Mouse (Mus musculus) erythroblast, embryonic 14.5 days (primary cell): ENCODE results near the gene Pacs1. TPM values are rescaled to one million over a fixed set of nuclear protein-coding genes. Genes with fewer than 3 reads are reported as not detected.
"Not testable (repeated sequence)": the region's sequence is repeated elsewhere in the genome, so short reads cannot be mapped to it uniquely, and the experiment has no call there.

Experiments
- H3K27me3 ChIP-seq: 2 replicates; pipeline ENCODE4 v1.6.1; 2012; ENCODE audit warnings: inconsistent platforms; ENCODE audit not compliant: control insufficient read depth
- H3K36me3 ChIP-seq: 2 replicates; pipeline ENCODE4 v1.6.1; 2012; ENCODE audit warnings: mild to moderate bottlenecking, inconsistent platforms; ENCODE audit not compliant: control insufficient read depth
- H3K4me1 ChIP-seq: 2 replicates; pipeline ENCODE4 v1.6.1; 2012; ENCODE audit warnings: inconsistent platforms; ENCODE audit not compliant: control insufficient read depth
- H3K4me3 ChIP-seq: replicated peaks from 2 replicates; pipeline ENCODE3; 2012; ENCODE audit warnings: moderate library complexity, mild to moderate bottlenecking, inconsistent platforms
- H3K9me3 ChIP-seq: 2 replicates; pipeline ENCODE4 v1.6.1; 2012; ENCODE audit warnings: low read length, inconsistent platforms, mixed read lengths; ENCODE audit not compliant: control insufficient read depth
- GATA1 ChIP-seq: IDR thresholded peaks from 2 replicates; pipeline ENCODE4 v1.6.1; 2012; ENCODE audit warnings: low read length, inconsistent platforms, mixed read lengths
- TAL1 ChIP-seq: IDR thresholded peaks from 3 replicates; pipeline ENCODE4 v1.6.1; 2012; ENCODE audit warnings: low read length, inconsistent platforms, mixed read lengths
- polyA plus RNA-seq: library from polyadenylated mRNA; stranded (reverse); fragments of >175 nt; gene quantifications from 2 replicates; pipeline ENCODE4 v1.2.3, GENCODE M21; 2012

Gene Pacs1
- polyA plus RNA-seq, 1 experiment, result 2.7 TPM

GRCm38 (mm10) chr19:5181926-5182325, 91.0 kb downstream of the Pacs1 start:
- peaks cover 6% of the 10 kb centered on the region for H3K9me3 ChIP-seq
- H3K4me3 ChIP-seq, result no peak overlapping the region
- peaks cover 2% of the 10 kb centered on the region; the same call in 1 of the 2 replicates for H3K36me3 ChIP-seq
- no peak for TF ChIP-seq GATA1
- TF ChIP-seq TAL1, result no peak
- H3K27me3 ChIP-seq, result no peaks in the 10 kb centered on the region
- peaks cover 5% of the 10 kb centered on the region for H3K4me1 ChIP-seq

GRCm38 (mm10) chr19:5178631-5179030, 94.3 kb downstream of the Pacs1 start:
- peaks cover 5% of the 10 kb centered on the region for H3K4me1 ChIP-seq
- H3K9me3 ChIP-seq, result no peaks in the 10 kb centered on the region
- TF ChIP-seq GATA1 (no peak), TAL1 (no peak)
- no peaks in the 10 kb centered on the region for H3K36me3 ChIP-seq
- H3K27me3 ChIP-seq, result no peaks in the 10 kb centered on the region
- H3K4me3 ChIP-seq, result no peak overlapping the region

GRCm38 (mm10) chr19:5170430-5170829, 102.5 kb downstream of the Pacs1 start:
- Histone ChIP-seq H3K36me3 (peaks cover 5% of the 10 kb centered on the region), H3K4me3 (no peak overlapping the region), H3K27me3 (no peaks in the 10 kb centered on the region), H3K9me3 (no peaks in the 10 kb centered on the region), H3K4me1 (peaks cover 36% of the 10 kb centered on the region)
- no peak for TF ChIP-seq GATA1
- no peak for TF ChIP-seq TAL1

GRCm38 (mm10) chr19:5167477-5167876, 105.4 kb downstream of the Pacs1 start:
- Histone ChIP-seq H3K27me3 (no peaks in the 10 kb centered on the region), H3K36me3 (peaks cover 7% of the 10 kb centered on the region), H3K9me3 (no peaks in the 10 kb centered on the region), H3K4me3 (no peak overlapping the region), H3K4me1 (peaks cover 36% of the 10 kb centered on the region)
- no peak for TF ChIP-seq GATA1

- Histone ChIP-seq H3K4me3 (no peak overlapping the region), H3K27me3 (no peaks in the 10 kb centered on the region), H3K9me3 (no peaks in the 10 kb centered on the region), H3K4me1 (peaks cover 25% of the 10 kb centered on the region), H3K36me3 (peaks cover 17% of the 10 kb centered on the region)
- TF ChIP-seq TAL1, result no peak
- TF ChIP-seq GATA1, result no peak
Observed at GRCm38 (mm10) chr19:5164380-5164779, 108.5 kb downstream of the Pacs1 start.

- no peaks in the 10 kb centered on the region for H3K27me3 ChIP-seq
- no peaks in the 10 kb centered on the region for H3K9me3 ChIP-seq
- H3K4me1 ChIP-seq, result peaks cover 6% of the 10 kb centered on the region
- peaks cover 23% of the 10 kb centered on the region for H3K36me3 ChIP-seq
- no peak overlapping the region for H3K4me3 ChIP-seq
- no peak for TF ChIP-seq GATA1
- no peak for TF ChIP-seq TAL1
Observed at GRCm38 (mm10) chr19:5161913-5162312, 111.0 kb downstream of the Pacs1 start.

- no peak for TF ChIP-seq GATA1
- no peak for TF ChIP-seq TAL1
- H3K9me3 ChIP-seq, result peaks cover 11% of the 10 kb centered on the region
- peaks cover 62% of the 10 kb centered on the region for H3K36me3 ChIP-seq
Observed at GRCm38 (mm10) chr19:5152261-5152660, 120.7 kb downstream of the Pacs1 start.

GRCm38 (mm10) chr19:5151741-5152140, 121.2 kb downstream of the Pacs1 start:
- TF ChIP-seq GATA1 (no peak), TAL1 (no peak)
- H3K36me3 ChIP-seq, result peaks cover 63% of the 10 kb centered on the region
- peaks cover 11% of the 10 kb centered on the region for H3K9me3 ChIP-seq
- peaks cover 7% of the 10 kb centered on the region for H3K4me1 ChIP-seq
- H3K4me3 ChIP-seq, result no peak overlapping the region
- no peaks in the 10 kb centered on the region for H3K27me3 ChIP-seq

More at GRCm38 (mm10) chr19:5152261-5152660, 120.7 kb downstream of the Pacs1 start:
- Histone ChIP-seq H3K4me3 (no peak overlapping the region), H3K27me3 (no peaks in the 10 kb centered on the region), H3K4me1 (peaks cover 7% of the 10 kb centered on the region)

GRCm38 (mm10) chr19:5151331-5151730, 121.6 kb downstream of the Pacs1 start:
- Histone ChIP-seq H3K9me3 (peaks cover 11% of the 10 kb centered on the region), H3K4me3 (no peak overlapping the region), H3K27me3 (no peaks in the 10 kb centered on the region), H3K36me3 (peaks cover 65% of the 10 kb centered on the region), H3K4me1 (peaks cover 5% of the 10 kb centered on the region)
- TF ChIP-seq GATA1, result no peak
- TF ChIP-seq TAL1, result no peak

- H3K36me3 ChIP-seq, result peaks cover 61% of the 10 kb centered on the region
- H3K27me3 ChIP-seq, result no peaks in the 10 kb centered on the region
- no peak overlapping the region for H3K4me3 ChIP-seq
- peaks cover 11% of the 10 kb centered on the region for H3K9me3 ChIP-seq
- H3K4me1 ChIP-seq, result no peaks in the 10 kb centered on the region
- TF ChIP-seq TAL1 (no peak), GATA1 (no peak)
Observed at GRCm38 (mm10) chr19:5150358-5150757, 122.6 kb downstream of the Pacs1 start.

GRCm38 (mm10) chr19:5149041-5149440, 123.9 kb downstream of the Pacs1 start:
- not testable (repeated sequence) for H3K4me1 ChIP-seq, H3K4me3 ChIP-seq, H3K27me3 ChIP-seq
- H3K36me3 ChIP-seq, result peaks cover 70% of the 10 kb centered on the region
- H3K9me3 ChIP-seq, result peaks cover 11% of the 10 kb centered on the region
